Mouse (Mus musculus): Measurements from ENCODE around the gene Dohh.

GRCm38 (mm10) chr10:81349146-81349545 lies 35.1 kb upstream of the Dohh start:
- TF ChIP-seq POLR2A (IDR thresholded peaks at IDR 0.05; ENCODE audit: borderline replicate concordance, extremely low read depth, insufficient read depth, insufficient read length, poor library complexity, severe bottlenecking) (no peak), CTCF (IDR thresholded peaks at IDR 0.05; ENCODE audit: borderline replicate concordance, extremely low read depth, insufficient read depth, insufficient read length) (no peak)
